Mouse (Mus musculus) ES-Bruce4 (cell line): ENCODE data around the gene Foxp1. TPM values are rescaled to one million over a fixed set of nuclear protein-coding genes. Genes with fewer than 3 reads are reported as not detected.

Experiments
- H3K27ac ChIP-seq: 2 replicates; pipeline ENCODE4 v1.5.1; 2012; ENCODE audit warnings: low read length, inconsistent platforms; ENCODE audit not compliant: insufficient read depth
- H3K27me3 ChIP-seq: 2 replicates; pipeline ENCODE4 v1.6.1; 2012; ENCODE audit warnings: mild to moderate bottlenecking, low read length, inconsistent platforms; ENCODE audit not compliant: control insufficient read depth, poor library complexity, insufficient read depth, severe bottlenecking
- H3K36me3 ChIP-seq: 2 replicates; pipeline ENCODE4 v1.6.1; 2012; ENCODE audit warnings: inconsistent platforms, mild to moderate bottlenecking, low read length, moderate library complexity; ENCODE audit not compliant: control insufficient read depth, poor library complexity, insufficient read depth, severe bottlenecking
- H3K4me1 ChIP-seq: one replicate; pipeline ENCODE4 v1.8.1; 2011; ENCODE audit warnings: low read length; ENCODE audit not compliant: control insufficient read depth, insufficient read depth
- H3K4me3 ChIP-seq: 2 replicates; pipeline ENCODE4 v1.5.1; 2011; ENCODE audit warnings: low read depth, mild to moderate bottlenecking, low read length
- H3K9ac ChIP-seq: 2 replicates; pipeline ENCODE4 v1.6.1; 2012; ENCODE audit warnings: low read depth, mild to moderate bottlenecking, inconsistent platforms; ENCODE audit not compliant: poor library complexity, severe bottlenecking
- H3K9me3 ChIP-seq: replicated peaks from 2 replicates; pipeline ENCODE4 v1.6.1; 2012; ENCODE audit warnings: mild to moderate bottlenecking, low read length, inconsistent platforms; ENCODE audit not compliant: control insufficient read depth, poor library complexity, insufficient read depth, severe bottlenecking
- CTCF ChIP-seq: IDR thresholded peaks from one replicate; pipeline ENCODE4 v1.8.1; 2011; ENCODE audit warnings: low read depth, low read length
- EP300 ChIP-seq: IDR thresholded peaks from 2 replicates; pipeline ENCODE4 v1.6.1; 2011; ENCODE audit warnings: low read depth, low read length; ENCODE audit not compliant: insufficient read depth
- POLR2A ChIP-seq: IDR thresholded peaks from one replicate; pipeline ENCODE4 v1.8.1; 2011; ENCODE audit warnings: low read length; ENCODE audit not compliant: insufficient read depth
- polyA plus RNA-seq: library from polyadenylated mRNA; stranded (reverse); fragments of >200 nt; gene quantifications from 2 replicates; pipeline ENCODE4 v1.2.4, GENCODE M21; 2011; ENCODE audit warnings: low read depth; ENCODE audit not compliant: missing spikeins, insufficient read depth, insufficient read length

Foxp1 gene
- polyA plus RNA-seq, 1 experiment: 33.5 TPM

DNA sequence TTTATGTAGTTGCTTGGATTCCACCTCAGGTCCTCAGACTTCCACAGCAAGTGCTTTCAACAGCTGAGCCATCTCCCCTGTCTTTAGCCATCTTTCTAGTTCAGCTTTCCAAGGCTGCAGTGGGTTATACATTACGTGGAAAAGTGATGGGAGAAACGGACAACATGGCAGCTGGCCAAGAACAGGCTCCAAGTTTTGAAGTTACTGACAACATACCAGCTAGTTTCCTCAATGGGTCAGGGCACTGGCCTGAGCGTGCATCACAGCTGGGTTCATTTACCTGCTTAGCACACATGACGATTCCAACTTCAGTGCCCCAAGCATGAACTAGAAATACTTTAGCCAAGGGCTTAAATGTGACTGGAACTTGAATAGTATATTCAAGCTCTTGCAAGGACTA lies 404.0 kb downstream of the Foxp1 start:
- no peaks in the 10 kb centered on the region for H3K9me3 ChIP-seq
- H3K4me1 ChIP-seq: no peaks in the 10 kb centered on the region
- no peak overlapping the region for H3K27ac ChIP-seq
- H3K4me3 ChIP-seq: no peak overlapping the region
- no peaks in the 10 kb centered on the region for H3K36me3 ChIP-seq
- TF ChIP-seq EP300 (no peak), POLR2A (no peak), CTCF (no peak)
- H3K9ac ChIP-seq: no peak overlapping the region
- H3K27me3 ChIP-seq: no peaks in the 10 kb centered on the region

- no peaks in the 10 kb centered on the region for H3K9me3 ChIP-seq
- H3K36me3 ChIP-seq: no peaks in the 10 kb centered on the region
- no peak overlapping the region for H3K27ac ChIP-seq
- no peak overlapping the region for H3K4me3 ChIP-seq
- TF ChIP-seq POLR2A (no peak), CTCF (no peak), EP300 (no peak)
- H3K4me1 ChIP-seq: no peaks in the 10 kb centered on the region
- no peak overlapping the region for H3K9ac ChIP-seq
- no peaks in the 10 kb centered on the region for H3K27me3 ChIP-seq
Measured at GRCm38 (mm10) chr6:99117411-99117810, 405.1 kb downstream of the Foxp1 start.

- TF ChIP-seq EP300: no peak
- TF ChIP-seq POLR2A: no peak
- TF ChIP-seq CTCF: no peak
- no peaks in the 10 kb centered on the region for H3K36me3 ChIP-seq
- no peak overlapping the region for H3K27ac ChIP-seq
- no peaks in the 10 kb centered on the region for H3K27me3 ChIP-seq
- H3K4me3 ChIP-seq: no peak overlapping the region
- H3K9me3 ChIP-seq: no peaks in the 10 kb centered on the region
- H3K9ac ChIP-seq: no peak overlapping the region
- H3K4me1 ChIP-seq: no peaks in the 10 kb centered on the region
Measured at GRCm38 (mm10) chr6:99111856-99112255, 410.7 kb downstream of the Foxp1 start.

DNA sequence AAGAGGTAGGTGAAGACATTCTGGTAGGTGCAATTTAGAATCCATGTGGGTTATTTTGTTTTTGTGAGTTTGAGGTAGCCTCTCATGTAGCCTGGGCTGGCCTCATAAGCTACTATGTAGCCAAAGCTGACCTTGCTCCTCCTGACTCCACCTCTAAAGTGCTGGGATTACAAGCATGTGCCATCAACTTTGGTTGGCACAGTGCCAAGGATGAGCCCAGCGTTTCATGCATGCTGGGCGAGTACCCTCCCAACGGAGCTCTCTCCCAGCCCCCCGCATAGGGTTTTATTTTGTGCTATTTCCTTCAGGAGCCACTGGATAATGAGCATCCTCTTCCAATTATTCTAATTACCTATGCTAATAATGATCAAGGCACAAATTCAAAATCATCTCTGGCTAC lies 414.1 kb downstream of the Foxp1 start:
- Histone ChIP-seq H3K4me1 (no peaks in the 10 kb centered on the region), H3K27me3 (no peaks in the 10 kb centered on the region; the same call in 1 of the 2 replicates), H3K27ac (no peak overlapping the region), H3K36me3 (no peaks in the 10 kb centered on the region), H3K9me3 (no peaks in the 10 kb centered on the region), H3K9ac (no peak overlapping the region), H3K4me3 (no peak overlapping the region)
- no peak for TF ChIP-seq EP300
- no peak for TF ChIP-seq POLR2A
- no peak for TF ChIP-seq CTCF

DNA sequence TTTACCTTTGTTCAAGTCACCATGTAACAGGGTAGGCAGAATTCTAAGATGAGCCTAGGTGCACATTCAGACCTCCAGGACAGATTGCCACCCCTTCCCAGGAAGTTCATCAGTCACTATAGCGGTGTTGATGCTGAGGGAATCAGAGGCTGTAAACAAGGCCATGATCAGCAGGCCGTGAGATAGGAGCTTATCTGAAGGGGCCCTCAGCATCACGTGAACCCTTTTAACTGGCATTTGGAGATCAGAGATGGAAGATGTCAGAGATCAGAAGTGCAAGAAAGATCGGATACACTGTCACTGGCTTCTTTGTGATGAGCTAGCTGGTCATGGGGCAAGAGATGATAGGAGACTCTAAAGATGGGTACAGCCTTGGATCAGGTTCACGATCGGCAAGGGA lies 414.8 kb downstream of the Foxp1 start:
- H3K36me3 ChIP-seq: no peaks in the 10 kb centered on the region
- no peak overlapping the region for H3K27ac ChIP-seq
- no peak overlapping the region for H3K9ac ChIP-seq
- H3K4me1 ChIP-seq: no peaks in the 10 kb centered on the region
- H3K9me3 ChIP-seq: no peaks in the 10 kb centered on the region
- TF ChIP-seq CTCF (no peak), POLR2A (no peak), EP300 (no peak)
- H3K4me3 ChIP-seq: no peak overlapping the region
- H3K27me3 ChIP-seq: no peaks in the 10 kb centered on the region; the same call in 1 of the 2 replicates

GRCm38 (mm10) chr6:99107081-99107482 lies 415.4 kb downstream of the Foxp1 start:
- Histone ChIP-seq H3K36me3 (no peaks in the 10 kb centered on the region), H3K4me3 (no peak overlapping the region), H3K9me3 (no peaks in the 10 kb centered on the region), H3K27ac (no peak overlapping the region), H3K4me1 (no peaks in the 10 kb centered on the region), H3K9ac (no peak overlapping the region), H3K27me3 (no peaks in the 10 kb centered on the region; the same call in 1 of the 2 replicates)
- no peak for TF ChIP-seq CTCF
- TF ChIP-seq EP300: no peak
- TF ChIP-seq POLR2A: no peak
